Mouse (Mus musculus) G1E (cell line): ENCODE data around the gene Cyb5b.

ENCODE experiments used
- CTCF ChIP-seq: IDR thresholded peaks from 2 replicates; pipeline ENCODE4 v1.5.1; 2012; ENCODE audit warnings: low read depth, low read length, inconsistent platforms, mixed read lengths
- GATA1 ChIP-seq: IDR thresholded peaks from 2 replicates; pipeline ENCODE4 v1.6.1; 2012; ENCODE audit warnings: borderline replicate concordance, low read length, inconsistent platforms, mixed read lengths
- GATA2 ChIP-seq: IDR thresholded peaks from 2 replicates; pipeline ENCODE4 v1.6.1; 2012; ENCODE audit warnings: low read depth, low read length, inconsistent platforms, borderline replicate concordance
- POLR2AphosphoS5 ChIP-seq: IDR thresholded peaks from 2 replicates; pipeline ENCODE4 v1.6.1; 2012; ENCODE audit warnings: low read depth, low read length, inconsistent platforms; ENCODE audit not compliant: insufficient replicate concordance
- TAL1 ChIP-seq: conservative IDR thresholded peaks from 2 replicates; pipeline ENCODE4 v1.6.1; 2012; ENCODE audit warnings: low read depth, low read length, inconsistent platforms, mixed read lengths

- no peak for TF ChIP-seq CTCF
- TF ChIP-seq TAL1, result no peak
- TF ChIP-seq GATA1, result no peak
- TF ChIP-seq GATA2, result no peak
- no peak for TF ChIP-seq POLR2AphosphoS5
Observed at GRCm38 (mm10) chr8:107226183-107226582, 75.7 kb downstream of the Cyb5b start.
